Mouse (Mus musculus) Patski (cell line): Measurements from ENCODE around the gene Gpr141. TPM values are rescaled to one million over a fixed set of nuclear protein-coding genes. Genes with fewer than 3 reads are reported as not detected.

Experiments
- ATAC-seq: fragments of 100-300 bp; one replicate; pipeline ENCODE4 v1.8.0; 2021
- CTCF ChIA-PET: fragments of 350-600 bp; sonication (Branson Sonifier 250); formaldehyde crosslinking; loops from one replicate; lab custom pipeline; 2022; ENCODE audit warnings: inconsistent platforms; lab: Charles Lee
- POLR2A ChIA-PET: fragments of 350-600 bp; sonication (Branson Sonifier 250); formaldehyde crosslinking; loops from one replicate; lab custom pipeline; 2022; ENCODE audit warnings: antibody characterized with exemption, inconsistent platforms; lab: Charles Lee
- DNase-seq: peaks from one replicate; pipeline ENCODE4 v3.0.0-alpha.2; 2011; ENCODE audit warnings: low read depth, low spot score
- H3K27me3 ChIP-seq: fragments of 371-371 bp; one replicate; pipeline ENCODE4 v1.5.1; 2021
- CTCF ChIP-seq: fragments of 100-300 bp; IDR thresholded peaks from one replicate; pipeline ENCODE4 v1.5.1; 2021
- in situ Hi-C: fragments of 300-500 bp; cut with MboI; formaldehyde crosslinking; loops from 3 replicates; pipeline ENCODE4 v1.11.1; 2018; ENCODE audit warnings: low pct_unique_long_range_greater_than_20kb, mixed read lengths
- polyA plus RNA-seq: library from polyadenylated mRNA; unstranded; gene quantifications from one replicate; pipeline ENCODE4 v1.2.3, GENCODE M21; 2021

Gpr141 gene
- not detected for polyA plus RNA-seq

GRCm38 (mm10) chr13:19824071-19824470 is at the start of gene Gpr141:
TSS of gene Gpr141 (minus strand) at chr13:19824257.
- ChIA-PET CTCF (interaction anchor here (1.2 kb wide), 1 partner anchor 18 kb away, joined by 4 read pairs; no protein-coding TSS in a partner anchor), POLR2A (no interaction called here)
- no peak for DNase-seq
- no peak for TF ChIP-seq CTCF
- H3K27me3 ChIP-seq = no peaks in the 10 kb centered on the region
- ATAC-seq = no peak
- in situ Hi-C loops = no loop called here

DNA sequence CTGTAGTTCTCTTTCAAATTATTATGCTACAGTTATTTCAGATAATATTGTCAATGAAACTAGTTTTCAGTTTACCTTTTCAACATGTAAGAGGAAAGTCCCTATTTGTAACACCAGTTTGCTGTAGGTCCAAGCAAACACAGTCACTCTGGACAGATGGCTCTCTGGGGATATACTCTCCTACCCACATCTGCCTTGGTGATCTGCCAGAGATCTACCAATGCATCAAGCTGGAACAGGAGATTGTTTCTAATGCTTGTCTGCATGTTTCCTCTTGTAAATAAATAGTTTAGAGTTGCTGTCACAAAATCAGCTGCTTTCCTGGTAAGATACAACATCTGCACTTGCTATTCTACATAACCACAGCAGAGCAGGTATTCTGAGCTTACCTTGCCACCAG is 40.2 kb upstream of the Gpr141 start:
- no peak for DNase-seq
- in situ Hi-C loops = no loop called here
- no peak for TF ChIP-seq CTCF
- POLR2A ChIA-PET = no interaction called here
- no peaks in the 10 kb centered on the region for H3K27me3 ChIP-seq
- CTCF ChIA-PET = no interaction called here
- ATAC-seq = no peak

- no peak for ATAC-seq
- CTCF ChIA-PET = no interaction called here
- H3K27me3 ChIP-seq = no peaks in the 10 kb centered on the region
- in situ Hi-C loops = no loop called here
- POLR2A ChIA-PET = no interaction called here
- no peak for DNase-seq
- TF ChIP-seq CTCF = no peak
These were observed 30.7 kb upstream of the Gpr141 start for GRCm38 (mm10) chr13:19854629-19855333.

DNA sequence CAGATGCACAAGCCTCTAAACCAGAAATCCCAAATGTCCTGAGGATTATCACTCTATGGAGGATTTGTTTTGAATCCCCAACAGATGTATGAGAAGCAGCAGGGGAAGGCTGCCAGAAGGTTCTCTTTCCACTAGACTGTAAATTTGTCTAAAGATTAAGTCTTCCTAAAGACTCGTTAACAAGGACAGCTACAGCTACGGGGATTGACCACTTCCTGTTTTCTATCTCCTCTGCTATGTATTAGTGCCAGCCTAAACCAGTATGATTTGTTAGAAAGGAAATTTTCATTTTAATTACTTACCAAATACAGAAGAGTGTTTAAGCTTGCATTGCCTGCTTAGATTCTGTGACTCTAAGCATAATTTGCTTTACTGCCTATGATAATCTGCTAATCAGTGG is 30.0 kb upstream of the Gpr141 start:
- ChIA-PET POLR2A (interaction anchor here (0.6 kb wide), 1 partner anchor 24 kb away, joined by 5 read pairs; no protein-coding TSS in a partner anchor), CTCF (no interaction called here)
- H3K27me3 ChIP-seq = no peaks in the 10 kb centered on the region
- in situ Hi-C loops = no loop called here
- DNase-seq = no peak
- no peak for TF ChIP-seq CTCF
- ATAC-seq = no peak

DNA sequence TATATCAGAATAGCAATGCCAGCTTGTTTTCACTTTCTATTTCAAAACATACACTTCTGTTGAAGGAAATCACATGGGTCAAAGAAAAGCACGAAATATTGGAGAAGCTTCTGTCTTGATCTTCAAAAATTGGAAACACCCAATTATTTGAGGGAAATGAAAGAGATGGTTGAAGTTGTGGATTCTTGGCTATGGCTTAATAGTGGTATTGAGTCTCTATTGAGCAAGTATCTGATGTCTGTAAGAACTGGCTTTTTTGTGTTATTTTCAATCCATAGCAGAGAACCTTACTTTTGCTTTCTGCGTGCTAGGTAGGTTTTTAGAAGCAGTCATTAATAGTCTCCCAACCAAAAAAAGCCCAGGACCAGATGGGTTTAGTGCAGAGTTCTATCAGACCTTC is 19.4 kb upstream of the Gpr141 start:
- in situ Hi-C loops = no loop called here

DNA sequence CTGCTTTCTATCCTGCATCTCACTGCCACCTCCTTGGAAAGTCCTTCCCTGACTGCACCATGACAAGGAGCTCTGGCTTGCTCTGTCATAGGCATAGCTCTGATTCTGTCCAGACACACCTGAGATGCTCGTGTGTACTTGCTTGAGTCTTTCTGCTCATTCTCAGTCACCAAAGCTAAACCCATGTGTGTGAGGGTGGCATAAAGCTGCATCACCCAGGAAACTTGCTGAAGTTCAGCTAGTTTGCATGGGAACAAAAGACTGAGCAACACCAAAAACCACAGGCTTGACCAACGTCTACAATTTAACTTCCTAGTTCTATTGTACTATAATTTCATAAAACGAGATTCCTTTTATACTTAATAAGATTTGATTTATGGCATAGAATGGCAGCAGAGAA is 18.6 kb upstream of the Gpr141 start:
- ChIA-PET CTCF (interaction anchor here (1.7 kb wide), 1 partner anchor 15 kb away, joined by 5 read pairs; no protein-coding TSS in a partner anchor), POLR2A (no interaction called here)
- no peak for DNase-seq
- in situ Hi-C loops = no loop called here
- no peak for ATAC-seq
- no peak for TF ChIP-seq CTCF
- no peaks in the 10 kb centered on the region for H3K27me3 ChIP-seq

More for the DNA sequence above, 19.4 kb upstream of the Gpr141 start:
- ATAC-seq = no peak
- no peak for DNase-seq
- ChIA-PET CTCF (interaction anchor here (1.7 kb wide), 1 partner anchor 14 kb away, joined by 5 read pairs; no protein-coding TSS in a partner anchor), POLR2A (no interaction called here)
- no peaks in the 10 kb centered on the region for H3K27me3 ChIP-seq
- TF ChIP-seq CTCF = no peak

- POLR2A ChIA-PET = no interaction called here
- ATAC-seq (no peak), DNase-seq (no peak)
- TF ChIP-seq CTCF = no peak
- no peaks in the 10 kb centered on the region for H3K27me3 ChIP-seq
- in situ Hi-C loops = no loop called here
- CTCF ChIA-PET = interaction anchor here (1.7 kb wide), 1 partner anchor 16 kb away, joined by 5 read pairs; no protein-coding TSS in a partner anchor
These were observed 17.6 kb upstream of the Gpr141 start for GRCm38 (mm10) chr13:19841615-19842014.

DNA sequence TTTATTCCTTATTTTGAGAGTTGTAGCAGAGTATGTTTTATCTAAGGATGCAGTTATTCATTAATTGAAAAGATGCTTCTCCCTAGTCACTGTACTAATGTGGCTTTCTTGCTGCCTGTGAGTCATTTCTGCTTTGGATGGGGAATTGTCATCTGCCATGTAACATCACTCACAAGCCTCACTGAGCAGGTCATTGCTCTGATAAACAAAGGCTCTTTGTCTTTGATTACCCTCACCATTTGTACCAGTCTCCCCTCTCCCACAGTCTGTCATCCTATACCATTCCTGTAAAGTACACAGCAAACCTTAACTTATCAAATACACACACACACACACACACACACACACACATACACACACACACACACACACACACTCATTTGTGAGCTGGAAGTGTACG is 16.1 kb upstream of the Gpr141 start:
- H3K27me3 ChIP-seq = no peaks in the 10 kb centered on the region
- ChIA-PET CTCF (no interaction called here), POLR2A (no interaction called here)
- ATAC-seq (no peak), DNase-seq (no peak)
- TF ChIP-seq CTCF = no peak
- in situ Hi-C loops = no loop called here

- in situ Hi-C loops = no loop called here
- ATAC-seq (no peak), DNase-seq (no peak)
- no peaks in the 10 kb centered on the region for H3K27me3 ChIP-seq
- ChIA-PET CTCF (no interaction called here), POLR2A (no interaction called here)
- no peak for TF ChIP-seq CTCF
These were observed 6.5 kb upstream of the Gpr141 start for GRCm38 (mm10) chr13:19830560-19830959.

DNA sequence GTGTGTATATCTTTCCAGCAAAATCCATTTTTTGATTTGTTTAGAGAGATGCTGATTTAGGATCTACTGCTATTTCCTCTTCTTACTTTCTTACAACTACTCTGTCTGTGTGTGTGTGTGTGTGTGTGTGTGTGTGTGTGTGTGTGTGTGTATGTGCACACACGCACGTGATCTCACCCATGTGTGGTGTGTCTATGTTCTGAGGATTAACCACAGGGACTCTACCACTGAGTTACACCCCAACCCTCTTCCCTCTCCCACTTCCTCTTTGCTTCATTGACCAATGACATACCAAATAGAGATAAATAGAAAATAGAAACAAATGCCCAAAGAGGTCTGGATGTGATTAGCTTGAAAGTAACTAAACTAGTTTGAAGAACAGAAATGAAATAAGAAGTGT is 4.0 kb upstream of the Gpr141 start:
- TF ChIP-seq CTCF = no peak
- H3K27me3 ChIP-seq = no peaks in the 10 kb centered on the region
- in situ Hi-C loops = no loop called here
- DNase-seq (no peak), ATAC-seq (no peak)
- ChIA-PET POLR2A (no interaction called here), CTCF (interaction anchor here (1.3 kb wide), 1 partner anchor 13 kb away, joined by 4 read pairs; no protein-coding TSS in a partner anchor)

- ChIA-PET POLR2A (no interaction called here), CTCF (no interaction called here)
- in situ Hi-C loops = no loop called here
- TF ChIP-seq CTCF = no peak
- no peaks in the 10 kb centered on the region for H3K27me3 ChIP-seq
- no peak for ATAC-seq
- no peak for DNase-seq
These were observed 2.4 kb downstream of the Gpr141 start for GRCm38 (mm10) chr13:19821639-19822038.
